Mouse (Mus musculus) lung, postnatal 0 days (tissue): ENCODE measurements around the gene Adamtsl3.

ENCODE experiments used
- CTCF ChIP-seq: IDR thresholded peaks from 2 replicates; pipeline ENCODE4 v1.5.1; 2016; ENCODE audit warnings: antibody characterized with exemption, mild to moderate bottlenecking
- EP300 ChIP-seq: IDR thresholded peaks from 2 replicates; pipeline ENCODE4 v1.6.1; 2016; ENCODE audit warnings: antibody characterized with exemption, mild to moderate bottlenecking, control low read depth

DNA sequence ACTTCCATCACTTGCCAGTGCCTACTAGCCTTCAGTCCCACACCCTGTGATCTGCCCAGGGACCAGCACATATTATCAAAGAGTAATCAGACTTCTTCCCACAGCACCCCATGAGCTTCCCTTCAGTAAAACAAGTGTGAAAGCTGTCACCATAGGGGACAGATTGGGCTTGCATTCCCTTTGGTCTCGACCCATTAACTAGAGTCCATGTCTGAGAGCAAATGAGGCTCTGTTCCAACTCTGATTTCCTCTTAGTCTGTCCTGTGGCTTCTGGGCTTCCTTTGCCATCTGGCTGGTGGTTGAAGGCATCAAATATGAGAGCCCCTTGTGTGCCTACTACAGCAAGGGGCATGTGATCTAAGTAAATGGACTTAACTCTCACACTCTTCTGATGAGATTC lies 237.5 kb downstream of the Adamtsl3 start:
- TF ChIP-seq CTCF: no peak
- TF ChIP-seq EP300: no peak
